Mouse (Mus musculus) embryonic fibroblast, embryonic 13.5 days (primary cell): Measurements from ENCODE around the gene Ccdc183.

ENCODE experiments used
- CTCF ChIP-seq: IDR thresholded peaks from 2 replicates; pipeline ENCODE4 v1.5.1; 2011; ENCODE audit warnings: mild to moderate bottlenecking, control low read depth, low read length, moderate library complexity, borderline replicate concordance; ENCODE audit not compliant: insufficient read depth
- POLR2A ChIP-seq: IDR thresholded peaks from 2 replicates; pipeline ENCODE4 v1.6.1; 2011; ENCODE audit warnings: low read depth, mild to moderate bottlenecking, control low read depth, low read length, moderate library complexity

DNA sequence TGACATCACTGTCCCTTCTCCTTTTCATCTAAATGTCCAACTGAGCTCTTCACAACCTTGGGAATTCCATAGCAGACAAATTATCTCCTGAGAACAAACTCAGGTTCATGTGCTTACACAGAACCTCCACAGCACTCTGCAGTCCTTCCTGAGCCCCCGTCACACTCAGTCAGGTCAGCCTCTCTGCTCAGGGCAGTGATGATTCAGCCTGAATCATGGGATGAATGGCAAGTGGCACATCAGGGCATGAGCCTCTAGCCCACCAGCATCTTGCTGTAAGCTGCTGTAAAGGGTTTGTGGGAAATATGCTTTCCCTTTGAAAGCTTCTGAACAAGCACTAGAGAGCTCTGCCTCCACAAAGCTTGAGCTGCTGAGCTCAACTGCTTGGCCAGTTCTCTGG lies 18.7 kb downstream of the Ccdc183 start:
- TF ChIP-seq CTCF: no peak
- no peak for TF ChIP-seq POLR2A
